Mouse (Mus musculus): ENCODE measurements around the gene Lyz1. TPM values are rescaled to one million over a fixed set of nuclear protein-coding genes. Genes with fewer than 3 reads are reported as not detected.

Gene Lyz1
- total RNA-seq, 1 experiment = not detected

Other genes starting within 250 kb of the Lyz1 start
- gene Lrrc10, start 247.5 kb downstream of the Lyz1 start, total RNA-seq (2012; rRNA removed) = 0.27 and 0.53 TPM in 2 replicates
- 369 and 441 TPM in 2 replicates for gene Cct2, start 229.1 kb downstream of the Lyz1 start, total RNA-seq (2012; rRNA removed)
- gene Frs2, start 144.3 kb downstream of the Lyz1 start, total RNA-seq (2012; rRNA removed) = 11.7 and 17.3 TPM in 2 replicates
- 39.7 and 47.3 TPM in 2 replicates for gene Yeats4, start 68.4 kb downstream of the Lyz1 start, total RNA-seq (2012; rRNA removed)
- gene 9530003J23Rik, start 54.2 kb downstream of the Lyz1 start, total RNA-seq (2012; rRNA removed) = not detected in 2 replicates
- 0.13 TPM in 1 of 2 replicates, not detected in the other for gene Lyz2, start 10.5 kb downstream of the Lyz1 start, total RNA-seq (2012; rRNA removed)
- gene Cpsf6, start 87.1 kb upstream of the Lyz1 start, total RNA-seq (2012; rRNA removed) = 116 and 129 TPM in 2 replicates